Mouse (Mus musculus) B cell, adult 2 months (primary cell): Measurements from ENCODE around the gene Ankfy1.
"Not testable (repeated sequence)": the region's sequence is repeated elsewhere in the genome, so short reads cannot be mapped to it uniquely, and the experiment has no call there.

ENCODE experiments used
- DNase-seq, 2 experiments: peaks; one replicate each; pipeline ENCODE4 v3.0.0; 2022

Gene Ankfy1

GRCm38 (mm10) chr11:72689551-72690510 is at the start of gene Ankfy1:
Ankfy1 (plus strand) TSS chr11:72690006.
- DNase-seq: peak; percentile 99

DNA sequence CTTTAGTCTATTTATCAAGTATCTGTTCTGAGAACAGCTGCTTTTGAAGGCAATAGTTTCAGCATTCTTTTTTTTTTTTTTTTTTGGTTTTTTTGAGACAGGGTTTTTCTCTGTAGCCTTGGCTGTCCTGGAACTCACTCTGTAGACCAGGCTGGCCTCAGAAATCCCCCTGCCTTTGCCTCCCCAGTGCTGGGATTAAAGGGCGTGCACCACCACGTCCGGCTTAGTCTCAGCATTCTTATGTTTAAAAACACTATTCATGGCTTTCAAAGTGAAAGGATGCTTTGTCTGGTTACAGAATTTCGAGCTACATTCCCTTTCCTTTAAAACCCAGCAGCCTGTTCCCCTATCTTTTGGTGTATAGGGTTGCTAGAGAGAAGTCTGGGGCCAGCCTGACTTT is 47.1 kb upstream of the Ankfy1 start:
- DNase-seq: no peak

- DNase-seq: no peak
These were observed 44.4 kb upstream of the Ankfy1 start for GRCm38 (mm10) chr11:72645386-72645785.

DNA sequence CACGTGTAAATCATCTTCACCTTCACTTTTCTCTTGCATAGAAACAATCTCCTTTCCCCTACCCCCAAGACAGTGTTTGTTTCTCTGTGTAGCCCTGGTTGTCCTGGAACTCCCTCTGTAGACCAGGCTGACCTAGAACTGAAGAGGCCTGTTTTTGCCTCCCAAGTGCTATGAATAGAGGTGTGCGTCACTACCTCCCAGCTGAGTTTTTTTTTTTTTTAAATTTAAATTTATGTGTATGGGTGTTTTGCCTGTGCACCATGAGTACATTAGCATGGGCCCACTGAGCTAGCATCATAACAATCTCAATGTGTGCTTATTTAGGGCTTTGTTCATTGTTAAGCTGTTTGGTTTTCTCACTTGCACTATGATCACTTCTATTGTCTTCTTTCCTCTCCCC is 39.5 kb upstream of the Ankfy1 start:
- DNase-seq: no peak

DNA sequence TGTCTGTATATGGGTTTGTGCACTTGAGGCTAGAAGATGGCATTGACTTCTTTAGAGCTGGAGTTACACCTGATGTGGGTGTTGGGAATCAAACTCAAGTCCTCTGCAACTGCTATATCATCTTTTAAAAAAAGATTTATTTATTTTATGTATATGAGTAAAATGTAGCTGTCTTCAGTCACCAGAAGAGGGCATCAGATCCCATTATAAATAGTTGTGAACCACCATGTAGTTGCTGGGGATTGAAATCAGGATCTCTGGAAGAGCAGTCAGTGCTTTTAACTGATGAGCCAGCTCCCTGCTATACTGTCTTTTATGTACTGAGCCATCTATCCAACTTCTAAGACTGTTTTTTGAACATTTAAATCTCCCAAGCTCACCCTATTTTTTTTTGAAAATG is 29.9 kb upstream of the Ankfy1 start:
- DNase-seq: no peak

GRCm38 (mm10) chr11:72660359-72660758 is 29.4 kb upstream of the Ankfy1 start:
- DNase-seq: no peak

DNA sequence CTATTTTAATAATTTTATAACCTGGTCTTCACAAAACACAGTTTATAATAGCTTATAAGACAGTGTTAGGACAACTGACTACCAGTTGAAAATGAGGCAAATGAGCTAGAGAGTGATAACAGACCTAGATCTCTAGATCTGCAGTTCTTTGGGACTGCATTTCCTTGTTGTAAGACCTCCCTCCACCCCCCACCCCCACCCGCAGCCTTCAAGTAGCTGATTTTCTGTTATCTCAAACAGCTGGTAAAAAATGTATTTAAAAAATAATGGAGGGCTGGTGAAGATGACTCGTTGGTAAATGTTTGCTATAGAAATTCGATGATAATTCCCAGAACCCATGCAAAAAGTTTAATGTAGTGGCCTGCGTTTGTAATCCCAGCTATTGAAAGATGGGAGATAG is 25.2 kb upstream of the Ankfy1 start:
- DNase-seq: no peak

- DNase-seq: no peak
These were observed 19.2 kb upstream of the Ankfy1 start for GRCm38 (mm10) chr11:72670634-72671033.

DNA sequence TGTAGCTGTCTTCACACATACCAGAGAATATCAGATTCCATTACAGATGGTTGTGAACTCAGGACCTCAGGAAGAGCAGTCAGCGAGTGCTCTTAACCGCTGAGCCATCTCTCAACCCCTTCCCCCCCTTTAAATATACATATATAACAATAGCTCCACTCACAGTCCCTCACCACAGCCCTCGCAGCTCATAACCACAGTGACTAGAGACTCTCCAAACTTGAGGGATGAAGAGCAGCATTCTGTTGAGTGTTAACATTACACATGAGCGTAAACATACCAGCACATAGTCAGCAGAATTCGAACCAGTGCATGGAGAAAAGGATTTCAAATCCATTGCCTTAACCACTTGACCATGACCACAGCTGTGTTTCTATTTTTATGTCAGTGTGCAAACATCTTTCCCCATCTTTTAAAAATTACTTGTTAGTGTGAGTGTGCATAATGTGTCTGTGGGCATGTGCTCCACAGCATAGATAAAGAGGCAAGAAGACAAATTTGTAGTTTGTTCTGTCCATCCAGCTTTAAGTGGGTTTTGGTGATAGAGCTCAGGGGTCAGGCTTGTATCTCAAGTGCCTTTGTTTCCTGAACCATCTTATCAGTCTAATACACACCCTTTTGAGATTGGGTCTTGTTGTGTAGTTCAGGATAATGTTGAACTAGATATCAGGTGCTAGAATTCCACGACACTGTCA is 18.4 kb upstream of the Ankfy1 start:
- DNase-seq: no peak

DNA sequence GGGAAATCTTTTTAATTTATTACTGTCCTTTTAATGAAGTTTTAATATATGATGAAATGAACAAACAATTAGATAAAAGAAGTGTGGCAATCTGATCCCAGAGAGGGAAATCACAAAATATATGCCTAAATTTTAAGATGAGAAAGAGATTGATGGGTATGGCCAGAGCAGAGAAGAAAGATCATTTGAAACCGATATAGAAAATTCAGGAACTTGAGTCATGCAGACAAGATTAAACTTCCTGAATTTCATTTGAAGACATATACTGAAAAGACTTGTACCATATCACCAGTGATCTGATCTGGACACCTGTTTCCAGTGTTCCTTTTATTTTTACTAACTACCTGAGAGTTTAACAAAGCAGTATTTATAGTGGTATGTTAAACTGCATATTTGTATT is 17.4 kb upstream of the Ankfy1 start:
- no peak for DNase-seq

GRCm38 (mm10) chr11:72675280-72675679 is 14.5 kb upstream of the Ankfy1 start:
- DNase-seq: no peak

DNA sequence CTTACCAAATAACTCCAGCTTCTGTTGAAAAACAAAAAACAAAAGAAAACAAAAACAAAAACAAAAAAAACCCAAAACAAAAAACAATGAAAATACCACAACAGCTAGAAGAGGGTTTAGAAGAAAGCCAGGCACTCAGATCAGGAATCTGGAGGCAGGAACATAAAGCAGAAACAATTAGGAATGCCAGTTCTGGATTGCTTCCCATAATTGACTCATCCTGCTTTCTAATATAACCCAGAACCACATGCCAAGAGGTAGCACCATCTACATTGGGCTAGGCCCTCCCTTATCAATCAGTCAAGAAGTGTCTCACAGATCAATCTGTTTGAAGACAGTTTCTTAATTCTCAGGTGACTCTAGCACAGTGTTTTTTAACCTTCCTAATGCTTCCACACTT is 9.1 kb upstream of the Ankfy1 start:
- no peak for DNase-seq

DNA sequence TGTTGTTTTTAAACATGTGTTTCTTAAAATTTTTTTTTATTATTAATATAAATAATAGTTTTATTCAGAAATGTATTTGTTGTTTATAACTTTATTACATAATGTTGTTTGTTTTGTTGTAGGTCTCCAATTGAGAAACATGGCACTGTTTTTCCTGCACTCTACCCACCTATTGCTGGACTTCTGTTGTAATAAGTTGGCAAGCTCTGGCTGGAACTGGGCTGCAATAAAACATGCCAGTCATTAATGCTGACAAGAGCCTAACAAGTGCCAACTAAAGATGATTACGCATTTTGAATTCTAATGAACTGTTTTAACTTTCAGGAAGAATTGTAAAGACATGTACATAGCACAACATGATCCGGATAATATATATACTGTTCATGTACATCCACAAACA is 6.4 kb upstream of the Ankfy1 start:
- DNase-seq: no peak

DNA sequence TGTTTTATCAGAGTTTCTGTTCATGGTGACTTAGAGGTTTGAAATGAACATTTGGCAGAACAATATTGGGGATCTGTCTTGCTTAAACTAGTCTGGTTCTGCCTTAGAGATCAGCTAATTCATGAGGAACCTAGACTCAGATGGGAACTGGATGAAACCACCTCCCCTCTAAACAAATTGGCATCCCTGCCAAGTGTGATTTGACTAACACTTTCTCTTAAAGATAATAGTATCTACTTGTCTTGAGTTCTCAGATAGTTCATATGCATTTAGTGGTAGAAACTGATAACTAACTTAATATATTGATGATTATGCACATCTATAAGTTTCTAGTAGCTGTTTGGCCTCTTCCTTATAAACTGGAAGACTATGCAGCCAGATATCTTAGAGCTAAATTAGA is 3.1 kb upstream of the Ankfy1 start:
- DNase-seq: no peak

DNA sequence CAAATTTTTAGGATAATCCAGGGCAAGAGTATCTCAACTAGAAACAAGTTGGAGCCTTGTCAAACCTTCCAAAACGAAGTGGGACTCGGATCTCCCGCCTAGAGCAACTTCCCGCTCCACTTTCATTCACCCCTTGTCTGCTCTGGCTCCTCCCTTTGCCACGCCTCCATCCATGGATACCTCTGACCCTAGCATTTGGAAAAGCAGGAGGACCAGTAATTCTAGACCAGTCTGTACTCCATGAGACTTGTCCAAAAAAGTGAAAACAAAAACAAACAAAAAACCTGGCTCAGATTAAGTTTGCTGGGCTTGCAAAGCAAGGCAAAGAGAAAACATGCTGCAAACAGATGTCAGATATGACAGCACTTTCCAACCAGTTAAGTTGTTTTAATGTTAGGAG is 1.6 kb upstream of the Ankfy1 start:
- no peak for DNase-seq

DNA sequence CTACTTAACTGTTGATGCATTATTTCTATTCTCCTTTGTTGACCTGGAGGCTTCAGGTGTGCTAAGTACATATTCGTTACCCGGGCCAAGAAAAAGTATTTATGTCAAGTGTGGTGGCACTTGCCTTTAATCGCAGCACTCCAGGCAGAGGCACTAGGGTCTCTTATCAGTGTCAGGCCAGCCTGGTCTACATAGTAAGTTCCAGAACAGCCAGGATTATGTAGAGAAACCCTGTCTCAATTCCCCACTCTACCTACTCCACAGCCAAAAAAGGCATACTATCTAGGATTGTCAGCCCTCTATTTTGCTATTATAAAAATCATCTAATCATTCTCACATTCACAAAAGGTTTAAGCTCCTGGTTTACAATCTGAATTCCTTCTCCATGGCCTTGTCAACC is 691 bp upstream of the Ankfy1 start:
- DNase-seq: no peak

DNA sequence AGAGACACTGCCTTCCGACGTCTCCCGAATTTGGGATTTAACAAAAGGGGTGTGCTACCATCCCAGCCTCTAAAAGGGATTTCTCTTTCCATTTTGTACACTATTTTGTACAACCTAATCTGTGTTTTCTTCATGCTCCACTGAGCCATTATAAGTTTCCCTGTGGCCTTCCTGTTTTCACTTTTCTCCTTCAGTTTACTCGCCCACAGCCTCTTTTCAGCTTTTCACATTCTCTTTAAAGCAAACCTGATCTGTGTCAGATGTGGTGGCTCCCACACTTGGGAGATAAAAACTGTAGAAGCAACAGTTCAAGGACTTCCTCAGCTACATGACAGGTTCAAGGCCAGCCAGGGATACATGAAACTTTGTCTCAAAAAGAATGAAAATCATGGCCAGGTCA is 2.5 kb downstream of the Ankfy1 start:
- DNase-seq: peak; percentile 9 to 14

DNA sequence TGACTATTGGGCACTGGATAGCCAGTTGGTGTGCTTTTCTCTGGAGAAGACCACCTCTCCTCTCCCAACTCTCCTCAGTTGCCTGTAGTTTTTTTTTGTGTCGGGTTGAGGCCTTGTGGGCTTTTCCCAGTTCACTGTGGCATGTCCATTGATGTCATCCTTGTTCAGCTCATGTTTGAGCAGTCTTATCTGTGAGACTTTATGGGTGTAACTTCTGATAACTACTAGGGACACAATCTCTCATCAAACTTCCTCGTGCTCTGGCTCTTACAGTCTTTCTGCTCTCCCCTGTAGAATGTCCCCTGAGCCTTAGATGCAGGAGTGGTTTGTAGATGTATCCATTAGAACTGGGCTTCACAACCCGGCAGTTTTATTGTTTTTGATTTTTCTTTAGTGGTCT is 5.2 kb downstream of the Ankfy1 start:
- no peak for DNase-seq

- no peak for DNase-seq
These were observed 6.7 kb downstream of the Ankfy1 start for GRCm38 (mm10) chr11:72696368-72696971.

GRCm38 (mm10) chr11:72697323-72697722 is 7.5 kb downstream of the Ankfy1 start:
- no peak for DNase-seq

DNA sequence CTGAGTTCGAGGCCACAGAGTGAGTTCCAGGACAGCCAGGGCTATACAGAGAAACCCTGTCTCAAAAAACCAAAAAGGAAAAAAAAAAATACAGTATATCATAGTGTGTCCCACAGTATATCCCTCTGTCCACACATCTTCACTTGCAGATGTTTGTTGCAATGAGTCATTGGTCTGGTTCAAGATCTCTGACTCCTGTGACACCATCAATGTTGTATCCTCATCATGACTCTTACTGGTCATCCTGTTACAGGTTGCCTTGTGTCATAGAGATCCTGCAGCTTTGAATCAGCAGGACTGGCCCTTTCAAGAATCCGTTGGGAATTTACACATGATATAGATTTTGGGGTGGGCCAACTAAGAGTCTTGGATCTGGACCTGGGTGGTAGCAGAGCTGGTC is 15.3 kb downstream of the Ankfy1 start:
- DNase-seq: not testable (repeated sequence)

DNA sequence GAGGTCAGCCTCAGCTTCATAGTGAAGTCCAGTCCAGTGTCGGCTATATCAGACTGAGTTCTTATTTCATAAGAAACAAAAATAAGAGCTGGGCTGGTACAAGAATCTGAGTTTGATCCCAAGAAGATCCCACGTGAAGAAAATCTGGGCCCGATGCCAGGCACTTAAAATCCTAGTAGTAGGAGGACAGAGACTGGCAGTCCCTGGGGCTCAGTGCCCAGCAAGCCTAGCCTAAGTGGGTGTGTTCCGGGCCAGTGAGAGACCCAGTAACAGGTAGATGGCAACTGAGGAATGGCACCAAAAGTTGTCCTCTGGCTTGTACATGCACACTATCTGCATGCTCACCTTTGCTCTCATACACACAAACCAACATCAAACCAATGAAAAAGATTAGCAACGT is 22.9 kb downstream of the Ankfy1 start:
- DNase-seq: no peak

GRCm38 (mm10) chr11:72718161-72718560 is 28.4 kb downstream of the Ankfy1 start:
- DNase-seq: no peak

DNA sequence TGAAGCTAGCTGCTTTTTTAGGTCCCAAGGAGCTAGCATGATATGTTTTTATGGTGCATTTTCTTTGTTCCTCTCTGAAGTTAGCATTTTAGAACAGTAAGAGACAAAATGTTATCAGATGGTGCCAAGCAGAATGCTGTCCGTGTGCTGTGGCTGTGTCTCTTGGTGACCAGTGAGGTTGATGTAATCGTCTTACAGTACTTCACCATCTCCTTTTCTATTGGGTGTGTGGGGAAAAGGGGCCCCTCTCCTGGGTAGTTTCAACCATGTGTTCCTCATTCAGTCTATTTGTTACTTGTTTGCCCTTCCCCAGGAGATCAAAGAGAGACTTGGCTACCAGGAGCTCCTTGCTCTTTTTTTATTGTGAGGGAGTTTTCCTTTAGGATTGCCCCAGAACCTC is 33.4 kb downstream of the Ankfy1 start:
- no peak for DNase-seq
